Mouse (Mus musculus) brain, adult 2 months (tissue): ENCODE results near the gene 2310057J18Rik.
A peak's percentile ranks its signal among the peaks of the same experiment; 100 is the strongest.
"Not testable (repeated sequence)": the region's sequence is repeated elsewhere in the genome, so short reads cannot be mapped to it uniquely, and the experiment has no call there.

Experiments used
- DNase-seq: peaks from one replicate; pipeline ENCODE4 v3.0.0; 2011; ENCODE audit warnings: low read depth, low spot score

2310057J18Rik gene

GRCm38 (mm10) chr10:28986203-28986602 is at the start of gene 2310057J18Rik:
TSS of gene 2310057J18Rik (minus strand) at chr10:28986303.
- DNase-seq = no peak

GRCm38 (mm10) chr10:29029960-29030359 is 43.9 kb upstream of the 2310057J18Rik start:
- not testable (repeated sequence) for DNase-seq

DNA sequence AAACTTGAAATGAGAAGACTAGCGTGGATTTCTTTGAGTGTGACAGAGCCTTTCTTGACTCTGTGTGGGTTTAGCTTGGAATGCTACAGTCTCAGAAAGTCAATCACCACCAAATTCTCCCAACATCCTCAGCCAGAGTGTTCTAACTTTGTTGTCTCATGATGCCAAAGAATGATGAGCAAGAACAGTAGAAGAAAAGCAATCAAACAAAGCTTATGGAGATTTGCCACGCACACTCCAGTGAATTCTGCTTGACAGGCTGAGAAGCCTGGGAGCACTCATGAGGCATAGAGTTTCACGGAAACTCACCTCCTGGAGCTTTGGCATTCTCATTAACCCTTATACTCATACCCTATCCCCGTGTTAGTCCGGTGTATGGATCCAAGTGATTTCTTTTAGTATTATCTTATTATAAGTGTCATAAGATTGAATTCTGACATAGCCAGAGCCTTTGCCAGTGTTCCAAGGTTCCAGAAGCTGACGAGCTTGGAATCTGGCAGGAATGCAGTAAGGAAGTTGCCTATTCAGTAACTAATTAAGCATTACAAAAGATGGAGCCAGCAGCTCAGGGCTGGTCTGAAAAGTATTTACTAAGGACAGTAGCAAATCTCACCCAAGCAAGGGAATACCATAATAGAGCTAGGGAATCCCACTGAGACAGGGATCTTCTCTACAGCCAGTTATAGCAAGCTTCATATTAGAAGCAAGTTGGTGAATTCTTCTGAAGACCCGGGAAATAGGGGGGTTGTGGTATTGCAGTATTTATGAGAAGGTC is 33.6 kb upstream of the 2310057J18Rik start:
- peak; percentile 0 for DNase-seq

GRCm38 (mm10) chr10:28997776-28998175 is 11.7 kb upstream of the 2310057J18Rik start:
- no peak for DNase-seq

DNA sequence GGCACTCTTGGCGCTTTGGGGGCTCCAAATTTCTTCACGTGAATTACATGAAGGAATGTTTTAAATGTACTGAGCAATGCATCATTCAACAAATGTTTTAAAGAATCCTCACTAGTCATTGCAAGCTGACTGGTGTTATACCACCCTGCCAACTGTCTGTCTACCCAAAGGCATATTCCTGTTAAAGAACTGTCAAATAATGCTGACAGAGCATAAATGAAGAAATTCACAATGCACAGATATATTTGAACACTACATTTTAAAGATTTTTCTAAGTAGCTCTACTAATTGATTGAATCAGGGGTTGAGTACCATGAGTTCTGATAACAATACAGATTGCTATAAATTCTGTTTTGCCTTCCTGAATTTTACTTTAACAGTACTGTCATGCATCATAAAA is 2.9 kb upstream of the 2310057J18Rik start:
- DNase-seq = no peak

DNA sequence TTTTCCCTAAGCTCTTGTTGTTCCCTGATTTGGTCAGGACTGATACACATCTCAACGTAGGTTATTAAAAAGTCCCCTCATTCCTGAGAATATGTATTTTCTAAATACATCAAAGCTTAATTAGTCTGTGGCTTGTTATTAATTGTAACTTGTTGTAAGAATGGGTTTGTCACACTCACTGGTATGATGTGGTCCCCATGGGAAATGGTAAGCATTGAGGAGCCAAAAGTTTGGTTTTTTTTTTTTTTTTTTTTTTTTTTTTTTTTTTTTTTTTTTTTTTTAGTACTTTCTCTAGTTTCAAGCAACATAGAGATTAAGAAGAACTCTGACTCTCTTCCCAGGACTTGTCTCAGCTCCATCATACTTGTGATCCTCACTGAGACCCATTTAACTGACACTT is 17.9 kb downstream of the 2310057J18Rik start:
- no peak for DNase-seq

DNA sequence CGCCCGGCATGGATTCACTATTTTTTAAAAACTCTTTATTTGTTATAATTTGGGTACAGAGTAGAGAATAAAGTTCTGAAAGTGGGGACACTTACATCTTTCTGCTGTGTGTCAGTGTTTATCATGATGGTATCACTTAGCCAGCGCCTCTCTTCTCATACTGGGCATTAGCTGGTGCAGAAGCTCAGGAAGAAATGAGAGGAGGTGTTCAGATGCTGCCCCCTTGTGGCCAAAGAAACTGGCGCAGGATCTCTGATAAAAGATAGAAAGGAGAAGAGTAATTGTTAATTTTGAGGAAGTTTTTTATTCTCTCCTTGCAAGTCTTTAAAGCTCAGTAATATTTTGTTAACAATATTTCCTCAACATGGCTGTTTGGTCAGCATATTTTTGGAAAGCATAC is 31.0 kb downstream of the 2310057J18Rik start:
- peak; percentile 68 for DNase-seq

- peak; percentile 12 for DNase-seq
Observed at GRCm38 (mm10) chr10:28954515-28954914, 31.6 kb downstream of the 2310057J18Rik start.
